Mouse (Mus musculus) lung, postnatal 14 days (tissue): Measurements from ENCODE around the gene Hcrtr1.
A peak's percentile ranks its signal among the peaks of the same experiment; 100 is the strongest.

Experiments
- DNase-seq: peaks from one replicate; pipeline ENCODE4 v3.0.0; 2021

The Hcrtr1 gene

DNA sequence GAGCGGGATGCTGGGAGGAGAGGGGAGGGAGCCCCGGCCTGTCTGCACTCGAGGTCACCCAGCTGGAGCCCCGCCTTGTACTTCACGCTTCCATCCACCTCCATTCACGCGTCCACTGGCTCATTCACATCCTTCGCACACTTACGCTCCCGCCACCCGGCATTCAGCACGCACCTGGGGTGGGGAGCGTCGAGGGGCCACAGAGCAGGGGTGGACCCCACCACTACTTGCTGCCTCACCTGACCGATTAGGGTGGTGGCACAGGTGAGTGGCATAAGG, at the start of gene Hcrtr1:
Gene Hcrtr1 (minus strand): TSS at position 146 of the 279 bp plus-strand sequence.
- no peak for DNase-seq

DNA sequence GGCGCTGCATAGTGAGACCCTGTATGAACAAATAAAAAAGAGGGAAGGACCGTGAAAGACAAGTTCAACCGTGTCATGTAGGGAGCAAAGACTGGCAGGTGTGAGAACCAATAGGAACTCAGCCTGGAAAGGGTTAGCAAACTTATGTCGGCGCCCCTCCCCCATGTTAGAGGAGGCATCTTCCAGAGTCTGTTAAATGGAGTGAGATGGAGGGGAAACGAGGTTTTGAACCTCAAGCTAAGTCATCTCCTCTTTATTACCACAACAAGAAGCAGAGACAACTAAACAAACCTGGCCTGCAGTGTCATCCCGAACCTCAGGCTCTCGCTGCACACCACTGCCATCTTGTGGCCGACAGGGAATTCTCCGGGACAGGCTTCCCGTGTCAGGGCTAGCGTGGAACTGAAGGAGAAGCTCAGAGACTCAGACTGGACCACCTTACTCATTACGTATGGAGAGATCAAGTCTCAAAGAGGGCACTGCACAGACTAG, 49.7 kb upstream of the Hcrtr1 start:
- DNase-seq: peak; percentile 92

DNA sequence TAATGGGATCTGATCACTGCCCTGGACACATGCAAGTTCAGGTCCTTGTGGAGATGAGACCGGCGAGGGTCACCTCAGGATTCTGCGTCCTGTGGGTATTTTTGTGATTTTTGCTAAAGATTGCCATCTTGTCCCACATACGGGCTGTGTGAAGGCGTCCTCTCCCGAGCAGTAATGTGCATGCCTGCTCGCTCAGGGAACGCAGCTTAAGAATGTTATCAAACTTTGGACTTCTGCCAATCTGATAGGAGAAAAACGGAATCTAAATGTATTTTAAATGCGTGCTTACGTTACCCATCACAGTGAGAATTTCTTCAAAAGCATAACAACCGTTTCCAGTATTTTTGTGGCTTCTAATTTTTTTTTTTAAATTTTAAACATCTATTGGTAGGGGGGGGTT, 47.7 kb upstream of the Hcrtr1 start:
- no peak for DNase-seq

DNA sequence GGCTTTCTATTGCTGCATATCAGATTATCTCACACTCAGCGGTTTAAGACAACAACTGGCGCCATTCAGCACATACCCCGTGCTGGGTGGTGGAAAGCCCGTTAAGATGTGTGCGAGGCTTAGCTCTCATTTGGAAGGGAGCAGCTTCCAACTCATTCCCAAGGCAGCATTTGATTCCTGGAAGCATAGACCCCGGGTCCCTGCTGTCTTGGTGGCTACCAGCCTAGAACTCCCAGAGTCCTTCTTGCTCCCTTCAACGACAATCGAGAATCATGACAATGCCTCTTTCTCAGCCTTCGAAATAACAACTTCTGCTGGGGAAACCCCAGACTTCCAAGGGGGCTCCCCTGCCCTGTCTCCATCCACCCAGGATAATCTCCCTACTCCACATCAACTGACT, 47.3 kb upstream of the Hcrtr1 start:
- DNase-seq: no peak

DNA sequence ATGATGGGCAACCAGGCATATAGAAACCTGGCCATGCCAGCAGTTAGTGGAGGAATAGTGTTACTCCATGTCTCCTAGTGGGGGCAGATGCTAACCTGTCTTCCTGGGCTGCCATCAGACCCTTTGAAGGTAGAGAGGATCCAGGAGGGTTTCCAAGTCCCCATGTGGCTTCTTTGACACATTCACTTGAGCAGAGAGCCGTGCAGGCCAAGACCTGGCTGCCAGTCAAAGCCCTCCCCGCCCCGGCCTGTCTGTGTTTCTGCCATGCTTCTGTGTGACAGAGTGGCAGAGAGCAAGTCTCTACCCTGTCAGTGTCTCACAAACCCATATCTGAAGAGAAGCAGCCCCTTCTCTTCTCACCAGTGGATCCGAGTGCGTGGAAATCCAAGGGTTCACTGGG, 44.7 kb upstream of the Hcrtr1 start:
- DNase-seq: no peak

- DNase-seq: no peak
Measured at GRCm38 (mm10) chr4:130183023-130183422, 43.9 kb upstream of the Hcrtr1 start.

GRCm38 (mm10) chr4:130181886-130182285, 42.7 kb upstream of the Hcrtr1 start:
- peak; percentile 68 for DNase-seq

DNA sequence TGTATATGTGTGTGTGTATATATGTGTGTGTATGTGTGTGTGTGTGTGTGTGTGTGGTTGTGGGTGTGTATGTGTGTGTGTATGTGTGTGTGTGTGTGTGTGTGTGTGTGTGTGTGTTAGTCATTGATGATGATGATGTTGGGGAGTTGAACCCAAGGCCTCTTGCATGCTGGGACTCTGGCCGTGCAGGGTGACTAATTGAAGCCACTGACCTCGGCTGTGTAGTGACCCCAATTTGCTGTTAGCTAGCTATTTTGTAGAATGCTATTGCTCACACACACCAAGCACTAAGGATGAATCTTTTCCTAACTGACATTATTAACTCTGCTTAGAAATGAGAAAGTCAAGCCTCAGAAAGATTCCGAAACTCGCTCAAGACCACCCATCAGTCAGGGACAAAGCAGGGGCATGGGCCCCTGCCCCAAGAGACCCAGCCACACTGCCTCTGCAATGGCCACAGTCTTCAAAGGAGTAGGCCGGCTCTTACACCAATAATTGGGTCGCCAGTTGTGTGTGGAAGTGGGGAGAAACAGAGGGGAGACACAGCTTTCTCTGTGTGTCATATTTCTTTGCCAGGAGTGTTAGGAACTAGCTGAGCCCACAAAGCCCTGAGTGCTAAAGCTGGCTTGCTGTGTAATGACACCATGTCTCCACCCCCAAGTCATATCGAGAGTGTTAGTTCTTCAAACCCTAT, 41.9 kb upstream of the Hcrtr1 start:
- no peak for DNase-seq

DNA sequence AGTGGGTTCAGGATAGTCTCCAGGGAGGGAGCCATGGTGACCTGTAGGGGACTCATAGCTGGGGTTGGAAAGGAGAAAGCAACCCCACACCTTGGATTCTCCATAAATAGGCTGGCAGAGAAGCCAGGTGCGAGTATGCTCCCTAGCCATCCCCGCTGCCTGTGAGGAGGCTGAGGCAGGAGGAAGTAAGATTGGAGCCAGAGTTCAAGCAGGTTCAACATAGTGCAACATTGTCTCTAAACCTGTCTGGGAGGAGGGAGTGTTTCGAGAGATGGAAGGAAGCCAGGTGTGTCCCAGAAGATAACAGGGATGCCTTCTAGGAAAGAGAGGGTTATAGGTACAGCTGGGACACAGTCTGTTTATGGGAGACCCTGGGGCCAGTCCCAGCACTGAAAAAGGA, 40.7 kb upstream of the Hcrtr1 start:
- no peak for DNase-seq

GRCm38 (mm10) chr4:130177536-130177935, 38.4 kb upstream of the Hcrtr1 start:
- no peak for DNase-seq

GRCm38 (mm10) chr4:130177087-130177486, 37.9 kb upstream of the Hcrtr1 start:
- DNase-seq: peak; percentile 66

DNA sequence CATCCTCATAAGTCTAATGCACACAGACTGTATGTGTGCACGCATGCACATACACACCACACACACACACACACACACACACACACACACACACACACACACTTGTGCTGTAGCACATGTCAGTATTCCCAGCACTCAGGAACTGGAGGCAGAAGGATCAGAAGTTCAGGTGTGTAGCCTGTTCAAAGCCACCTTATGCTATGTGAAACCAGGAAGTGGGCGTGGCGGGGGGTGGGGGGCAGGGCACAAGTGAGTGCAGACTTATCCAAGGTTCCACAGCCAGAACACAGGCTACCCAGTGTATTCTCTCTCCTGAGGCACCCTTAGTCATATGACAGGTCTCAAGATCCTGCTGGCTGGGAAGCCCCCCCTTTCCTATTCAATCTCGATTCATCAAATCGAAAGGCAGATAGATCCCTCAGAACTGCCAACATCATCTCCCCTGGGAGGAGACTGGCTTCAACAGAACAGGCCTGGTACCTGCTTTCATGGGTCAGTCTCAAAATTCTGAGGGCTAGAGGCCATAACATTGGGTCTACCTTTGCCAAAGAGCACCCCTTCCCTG, 37.1 kb upstream of the Hcrtr1 start:
- DNase-seq: no peak

GRCm38 (mm10) chr4:130175072-130175711, 36.0 kb upstream of the Hcrtr1 start, which contains the start of gene Tinagl1:
Gene Tinagl1 (minus strand): TSS chr4:130175122.
- DNase-seq: peak; percentile 54

GRCm38 (mm10) chr4:130174335-130175031, 35.3 kb upstream of the Hcrtr1 start:
- DNase-seq: peak; percentile 78

DNA sequence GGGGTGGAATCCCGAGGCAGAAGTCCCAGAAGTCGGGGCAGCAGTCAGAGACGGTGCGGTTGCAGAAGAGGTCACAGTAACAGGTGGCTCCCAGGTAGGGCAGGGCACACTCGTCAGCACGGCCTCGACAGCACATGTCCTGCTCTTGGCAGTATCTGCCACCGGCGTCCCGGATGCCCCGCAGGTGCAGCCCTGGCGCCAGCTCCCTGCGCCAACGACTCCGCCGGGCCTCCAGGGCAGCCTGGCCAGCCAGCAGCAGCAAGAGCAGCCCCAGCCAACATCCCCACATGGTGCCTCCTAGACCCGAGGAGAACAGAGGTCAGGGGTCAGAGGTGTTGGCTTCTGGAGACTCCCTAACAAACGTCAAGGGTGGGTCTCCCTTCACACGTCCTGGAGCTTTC, 34.8 kb upstream of the Hcrtr1 start:
- DNase-seq: no peak

DNA sequence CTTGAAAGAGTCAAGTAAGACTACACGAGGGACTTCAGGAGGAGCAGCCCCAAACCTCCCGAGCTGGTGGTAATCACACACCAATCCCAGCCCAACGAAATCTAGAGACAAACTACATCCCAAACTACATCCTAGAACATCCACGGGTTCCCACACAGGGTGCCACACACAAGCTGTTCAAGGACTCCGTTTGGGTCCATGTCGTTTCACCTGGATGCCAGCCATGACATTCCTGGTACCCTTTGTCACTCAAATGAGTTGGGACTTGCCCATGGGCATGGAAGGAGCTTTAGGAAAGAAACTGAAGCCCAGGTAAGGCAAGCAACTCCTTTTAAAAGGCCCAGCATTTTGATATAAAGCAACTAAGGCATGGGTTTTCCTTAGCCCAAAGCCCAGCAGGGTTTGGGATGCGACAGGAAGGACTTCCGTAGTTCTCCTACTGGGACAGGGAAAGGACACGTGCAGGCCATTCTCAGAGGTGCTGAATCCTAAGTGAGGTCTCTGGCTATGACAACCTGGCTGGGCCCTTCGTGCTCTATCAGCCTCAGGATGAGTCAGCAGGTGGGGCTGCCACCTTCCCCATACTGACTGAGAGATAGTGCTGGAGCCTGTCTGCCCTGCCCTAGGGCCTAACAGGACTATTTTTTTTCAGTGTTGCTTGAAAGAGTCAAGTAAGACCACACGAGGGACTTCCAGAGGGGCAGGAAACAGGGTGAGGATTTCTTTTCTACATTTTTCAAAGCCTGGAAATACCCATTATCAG, 34.1 kb upstream of the Hcrtr1 start:
- no peak for DNase-seq

GRCm38 (mm10) chr4:130171951-130172765, 33.0 kb upstream of the Hcrtr1 start:
- peak; percentile 66 for DNase-seq

DNA sequence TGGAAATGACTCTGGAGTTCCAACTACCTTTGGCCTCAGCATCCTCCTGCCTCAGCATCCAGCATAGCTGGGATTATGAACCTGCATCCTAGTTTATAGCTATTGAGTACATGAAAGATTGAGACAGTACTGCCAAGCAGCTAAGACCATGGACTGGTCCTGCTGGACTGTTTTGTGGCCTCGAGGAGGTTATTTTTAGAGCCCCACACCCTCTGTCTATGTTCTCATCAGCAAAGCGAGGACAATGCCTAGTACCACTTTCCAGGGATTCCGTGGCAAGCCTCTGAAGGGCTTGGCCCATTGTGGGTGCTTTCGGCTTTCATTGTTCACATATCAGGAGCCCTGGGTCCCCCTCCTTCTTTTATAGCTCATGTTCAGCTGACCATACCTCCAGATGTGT, 31.2 kb upstream of the Hcrtr1 start:
- no peak for DNase-seq

GRCm38 (mm10) chr4:130169411-130169971, 30.3 kb upstream of the Hcrtr1 start:
- DNase-seq: no peak

DNA sequence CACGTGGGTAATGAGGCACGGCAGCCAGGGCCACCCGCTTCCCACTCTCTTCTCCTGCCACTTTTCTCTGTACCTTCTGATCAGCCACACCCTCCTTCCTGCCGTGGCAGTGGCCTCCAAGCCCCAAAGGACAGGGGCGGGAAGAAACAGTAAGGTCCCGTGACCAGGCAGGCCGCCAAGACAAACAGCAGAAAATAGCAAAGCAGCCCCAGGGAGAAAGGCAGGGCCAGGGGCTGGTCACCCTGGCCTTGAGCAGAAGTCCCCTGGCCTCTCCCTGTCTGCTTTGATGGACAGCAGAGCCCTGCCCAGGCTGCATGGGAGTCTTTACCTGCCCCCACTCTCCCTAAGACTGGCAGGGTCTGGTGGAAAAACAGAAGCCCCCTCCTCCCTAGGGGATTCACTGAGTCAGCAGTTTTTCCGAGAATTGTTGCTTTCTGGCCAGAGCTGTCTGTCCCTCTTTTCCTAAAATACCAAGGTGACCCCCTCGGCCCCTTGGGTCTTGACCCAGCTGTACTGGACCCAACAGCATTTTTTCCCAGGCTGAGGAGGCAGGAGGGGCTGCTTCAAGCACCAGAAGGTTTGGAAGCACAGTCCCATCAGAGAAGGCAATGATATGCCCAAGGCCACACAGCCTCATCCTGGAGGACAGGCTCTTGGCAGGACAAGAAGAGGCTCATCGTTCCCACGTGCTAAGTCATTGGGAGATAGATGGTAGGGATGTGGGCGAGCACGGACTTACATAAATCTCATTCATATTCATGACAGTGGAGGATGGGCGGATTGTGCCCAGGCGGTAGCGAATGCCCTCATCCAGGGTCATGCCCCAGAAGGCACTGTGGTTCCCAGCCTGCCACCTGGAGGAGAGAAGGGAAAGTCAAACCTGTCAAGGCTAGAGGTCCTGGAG, 29.4 kb upstream of the Hcrtr1 start:
- peak; percentile 92 for DNase-seq

GRCm38 (mm10) chr4:130167814-130168213, 28.7 kb upstream of the Hcrtr1 start:
- no peak for DNase-seq
